Mouse (Mus musculus) inflammation-experienced regulatory T-cells, adult 6 months (primary cell): Measurements from ENCODE around the gene Sema4c. TPM values are rescaled to one million over a fixed set of nuclear protein-coding genes. Genes with fewer than 3 reads are reported as not detected.
A peak's percentile ranks its signal among the peaks of the same experiment; 100 is the strongest.

Experiments used
- ATAC-seq: one replicate; pipeline ENCODE4 v1.8.0; 2017
- polyA plus RNA-seq, 3 experiments: library from polyadenylated mRNA; unstranded; fragments of 100-300 nt; shearing (Covaris generic); gene quantifications; one replicate each; pipeline ENCODE4 v1.2.1; 2017

The Sema4c gene
- polyA plus RNA-seq: under 1 TPM in 1 of 3 experiments, not detected in 2; 0.33 TPM

DNA sequence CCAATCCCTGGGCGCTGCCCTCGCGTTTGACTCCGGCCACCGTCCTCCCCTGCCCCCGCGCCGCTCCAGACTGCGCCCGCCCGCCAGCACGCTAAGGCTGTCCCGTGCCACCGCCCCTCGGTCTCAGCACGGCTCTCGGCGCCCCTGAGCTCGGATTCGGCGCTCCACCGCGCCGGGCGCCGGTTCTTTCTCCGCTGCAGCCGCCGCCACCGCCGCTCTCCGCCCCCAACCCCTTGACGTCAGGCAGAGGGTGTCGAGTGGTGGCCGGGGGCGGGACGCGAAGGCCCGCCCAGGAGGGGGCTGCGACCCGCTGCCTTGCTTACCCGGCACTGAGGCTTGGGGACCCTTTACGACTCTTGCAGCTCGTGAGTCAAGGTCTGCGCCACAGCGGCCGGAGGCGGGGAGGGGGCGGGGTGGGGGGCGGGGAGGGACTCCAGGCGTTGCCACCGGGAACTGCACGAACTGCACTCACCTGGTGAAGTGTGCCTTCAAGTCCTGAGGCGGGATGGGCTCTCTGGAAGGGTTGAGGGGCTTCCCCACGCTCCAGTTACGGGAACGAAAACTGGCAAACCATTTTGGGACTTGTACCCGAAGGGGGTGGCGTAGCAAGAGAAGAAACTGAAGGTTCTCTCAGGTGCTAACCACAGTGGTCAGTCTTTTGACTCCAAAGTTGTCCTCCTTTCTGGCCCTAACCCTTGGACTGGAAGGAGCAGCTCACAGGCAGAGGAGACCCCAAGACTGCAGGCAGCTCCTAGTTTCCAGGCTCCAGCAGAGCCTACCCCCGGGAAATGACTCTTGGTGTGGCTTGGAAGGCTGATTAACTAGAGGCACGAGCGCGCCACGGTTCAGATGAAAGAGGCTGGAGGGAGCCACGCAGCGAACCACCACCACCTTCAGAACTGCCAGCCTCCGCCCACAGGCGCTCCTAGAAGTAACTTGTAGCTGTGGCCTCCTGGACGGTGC, at the start of gene Sema4c:
Gene Sema4c, minus strand, starts transcription at position 319 of the 963 bp plus-strand sequence.
- peak; percentile 51 for ATAC-seq

DNA sequence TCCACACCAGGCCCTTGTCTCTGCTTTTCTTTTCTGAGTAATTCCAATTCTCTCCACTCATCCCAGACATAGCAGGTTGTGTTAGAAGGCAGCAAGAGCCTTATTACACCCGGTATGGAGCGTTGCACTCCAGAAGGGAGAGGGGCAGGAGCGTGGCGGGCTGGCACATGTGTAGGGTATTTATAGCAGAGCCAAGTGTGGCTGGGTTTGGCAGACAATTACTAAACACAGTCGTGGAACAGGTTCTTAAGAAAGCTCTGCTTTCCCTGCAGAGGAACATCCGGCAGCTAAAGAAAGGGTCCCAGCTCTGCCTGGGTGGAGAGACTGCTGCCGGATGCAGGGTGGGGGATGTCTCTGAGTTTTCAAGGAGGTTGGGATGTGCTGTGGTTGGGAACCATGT, 48.8 kb upstream of the Sema4c start:
- ATAC-seq: no peak

DNA sequence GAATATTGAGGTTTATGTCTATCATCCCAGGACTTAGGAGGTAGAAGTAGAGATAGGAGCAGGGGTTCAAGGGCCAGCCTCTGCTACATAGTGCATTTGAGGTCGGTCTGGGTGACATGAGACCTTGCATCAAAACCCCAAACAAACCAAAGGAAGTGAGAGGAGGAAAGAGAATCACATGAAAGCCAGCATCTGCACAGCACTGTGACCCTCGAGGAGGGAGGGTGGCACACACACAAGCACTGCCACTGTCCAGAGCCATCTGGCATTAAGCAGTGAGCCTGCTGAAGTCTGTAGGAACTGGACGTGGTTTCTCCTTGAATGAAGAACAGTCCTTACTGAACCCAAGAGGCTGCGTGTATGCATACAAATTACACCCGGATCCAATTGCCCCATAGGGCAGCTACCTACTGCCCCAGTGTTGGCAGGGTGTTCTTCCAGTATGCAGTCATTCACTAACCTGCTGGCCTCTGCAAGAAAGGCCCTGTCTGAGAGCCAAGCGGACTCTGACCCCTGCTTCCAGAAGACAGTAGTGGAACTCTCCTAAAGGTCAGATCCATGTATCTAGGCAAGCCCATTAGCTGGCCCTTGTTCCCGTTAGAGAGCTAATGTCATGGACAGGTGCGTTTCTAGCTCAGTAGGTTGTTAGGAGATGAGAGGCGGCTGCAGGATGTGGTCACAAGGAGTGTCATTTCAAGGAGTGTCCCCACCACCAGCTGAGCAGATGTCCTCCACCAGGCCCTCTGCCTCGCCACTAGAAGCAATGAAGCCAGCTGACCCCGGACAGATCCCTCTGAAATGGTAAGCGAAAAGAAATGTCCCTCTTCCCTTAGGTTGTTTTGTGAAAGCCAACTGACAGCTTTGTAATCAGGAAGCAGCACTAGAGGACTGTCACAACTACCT, 46.4 kb upstream of the Sema4c start:
- no peak for ATAC-seq

DNA sequence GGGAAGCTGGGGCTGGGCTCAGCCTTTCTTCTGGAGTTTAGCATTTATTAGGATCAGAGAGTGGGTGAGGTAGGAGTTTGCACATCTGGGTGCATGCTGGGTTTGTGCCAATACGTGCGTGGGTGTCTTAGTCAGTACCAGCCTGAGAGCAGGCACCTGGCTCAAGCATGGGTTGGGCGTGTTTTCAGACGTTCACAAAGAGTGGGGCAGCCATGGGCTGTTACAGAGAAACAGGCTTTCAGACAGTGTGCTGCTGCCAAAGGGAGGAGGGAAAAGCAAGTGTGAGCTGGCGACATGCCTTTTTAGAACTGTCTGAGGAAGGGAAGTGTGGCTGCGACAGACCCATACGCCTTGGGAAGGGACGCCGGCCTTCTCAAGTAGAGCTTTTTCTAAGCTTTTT, 45.2 kb upstream of the Sema4c start:
- no peak for ATAC-seq

DNA sequence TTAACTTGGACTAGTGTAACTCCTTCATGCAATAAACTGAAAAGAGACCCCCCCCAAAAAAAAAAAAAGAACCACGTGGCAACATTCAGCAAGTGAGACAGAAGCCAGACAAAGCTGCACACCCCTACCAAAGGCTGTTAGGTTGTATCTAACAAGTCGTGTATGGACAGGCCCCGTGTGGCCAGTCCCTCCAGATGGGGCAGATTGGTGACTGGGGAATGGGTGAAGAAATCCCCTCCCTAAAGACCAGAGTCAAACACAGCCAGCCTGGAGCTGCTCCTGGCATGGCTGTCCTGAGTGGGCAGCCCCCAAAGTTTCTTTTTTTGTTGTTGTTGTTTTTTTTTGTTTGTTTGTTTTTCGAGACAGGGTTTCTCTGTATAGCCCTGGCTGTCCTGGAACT, 44.1 kb upstream of the Sema4c start:
- ATAC-seq: no peak

DNA sequence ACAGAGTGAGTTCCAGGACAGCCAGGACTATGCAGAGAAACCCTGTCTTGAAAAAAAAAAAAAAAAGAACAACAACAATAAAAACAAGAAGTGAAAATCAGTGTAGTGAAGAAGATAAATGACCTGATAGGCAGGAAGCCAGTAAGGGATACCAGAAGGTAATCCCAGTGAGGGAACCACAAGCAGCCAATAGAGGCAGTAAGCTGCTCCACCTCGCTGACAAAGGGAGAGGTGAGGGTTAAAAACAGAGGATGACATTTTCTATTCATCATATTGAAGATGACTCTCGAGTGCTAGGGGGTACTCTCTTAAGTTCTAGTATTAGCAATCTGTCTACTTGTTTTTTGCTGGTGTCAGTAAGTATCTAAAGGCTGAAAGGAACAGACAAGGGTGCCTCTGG, 40.3 kb upstream of the Sema4c start:
- no peak for ATAC-seq

DNA sequence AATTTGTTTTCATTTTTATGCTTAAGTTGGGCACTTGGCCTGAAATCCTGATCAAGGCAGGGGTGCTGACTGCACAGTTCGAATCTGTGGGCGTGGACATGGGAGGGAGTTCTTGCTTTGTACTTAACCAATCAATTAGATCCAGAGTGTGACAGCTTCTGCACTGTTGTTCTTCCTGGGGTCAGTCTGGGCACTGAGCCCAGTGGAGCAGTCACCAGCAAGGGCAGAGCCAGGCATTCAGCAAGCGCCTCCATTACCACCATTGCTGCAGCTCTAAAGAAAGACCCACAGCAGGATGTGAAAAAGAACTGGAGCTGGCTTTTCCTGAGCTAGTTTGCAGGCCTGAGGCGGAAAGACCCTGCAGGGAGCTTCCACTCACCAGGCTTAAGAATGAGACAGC, 38.0 kb upstream of the Sema4c start:
- ATAC-seq: no peak

DNA sequence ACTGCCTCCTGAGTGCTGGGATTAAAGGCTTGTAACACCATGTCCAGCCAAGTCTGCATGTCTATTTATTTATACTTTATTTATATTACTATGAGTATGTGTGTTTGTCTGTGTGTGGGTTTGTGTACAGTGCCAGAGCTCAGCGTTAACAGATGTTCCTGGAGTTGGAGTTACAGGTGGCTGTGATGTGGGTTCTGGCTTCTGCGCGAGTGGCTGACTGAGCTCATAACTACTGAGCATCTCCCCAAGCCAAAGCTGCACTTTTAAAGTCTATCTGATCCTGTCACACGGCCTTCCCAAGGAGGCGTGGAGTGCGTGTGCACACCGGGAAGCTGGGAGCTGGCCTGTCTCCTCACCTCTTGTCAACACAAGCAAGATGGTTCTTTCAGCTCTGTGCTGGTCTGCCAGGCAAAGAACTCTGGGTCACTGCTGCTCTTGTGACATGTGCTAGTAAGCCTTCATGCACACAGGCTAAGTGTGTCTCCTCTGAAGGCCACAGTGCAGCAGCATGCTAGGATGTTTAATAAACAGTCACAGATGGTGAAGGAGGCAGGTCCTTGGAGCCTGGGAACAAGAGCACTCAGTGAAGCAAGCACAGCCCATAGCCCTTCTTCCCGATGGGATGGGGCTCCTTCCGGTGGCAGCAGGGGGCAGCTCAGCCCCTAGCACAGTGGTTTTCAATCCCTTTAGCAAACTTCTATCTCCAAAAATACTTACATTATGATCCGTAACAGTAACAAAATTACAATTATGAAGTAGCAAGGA, 37.2 kb upstream of the Sema4c start:
- ATAC-seq: no peak

DNA sequence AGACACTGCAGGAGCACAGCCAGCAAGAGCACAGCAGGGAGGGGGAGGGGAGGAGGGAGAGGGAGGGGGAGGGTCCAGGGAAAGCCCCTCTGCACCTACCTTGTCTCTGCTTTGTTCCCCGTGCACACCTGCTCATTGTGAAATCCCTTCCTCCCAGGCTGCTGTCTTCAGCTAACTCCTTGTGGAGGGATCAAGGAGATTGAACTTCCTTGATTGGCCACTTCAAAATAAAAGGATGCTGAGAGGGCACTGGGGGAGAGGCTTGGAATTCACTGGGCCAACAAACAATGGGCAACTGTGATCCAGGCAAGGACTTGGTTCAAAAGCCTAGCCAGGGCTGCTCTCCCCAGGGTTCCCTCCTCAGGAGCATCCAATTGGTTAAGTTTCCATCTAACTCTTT, 35.0 kb upstream of the Sema4c start:
- no peak for ATAC-seq

DNA sequence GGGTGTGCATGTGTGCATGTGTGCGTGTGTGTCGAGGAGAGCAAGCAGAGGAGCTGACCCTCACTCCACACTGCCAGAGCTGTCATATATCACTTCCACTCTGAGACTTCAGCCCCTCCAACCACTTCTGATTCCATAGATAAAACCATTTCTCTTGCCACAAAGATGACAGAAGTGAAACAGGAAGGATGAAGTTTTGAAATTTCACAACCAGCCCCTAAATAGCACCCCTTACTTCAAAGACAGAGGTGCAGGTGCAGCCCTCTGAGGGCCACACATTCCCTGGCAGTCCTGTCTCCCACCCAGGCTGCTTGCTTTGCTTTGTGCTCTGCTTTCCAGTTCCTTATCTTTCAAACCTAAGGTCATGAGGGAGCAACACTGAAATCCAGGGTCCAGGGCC, 33.3 kb upstream of the Sema4c start:
- no peak for ATAC-seq

DNA sequence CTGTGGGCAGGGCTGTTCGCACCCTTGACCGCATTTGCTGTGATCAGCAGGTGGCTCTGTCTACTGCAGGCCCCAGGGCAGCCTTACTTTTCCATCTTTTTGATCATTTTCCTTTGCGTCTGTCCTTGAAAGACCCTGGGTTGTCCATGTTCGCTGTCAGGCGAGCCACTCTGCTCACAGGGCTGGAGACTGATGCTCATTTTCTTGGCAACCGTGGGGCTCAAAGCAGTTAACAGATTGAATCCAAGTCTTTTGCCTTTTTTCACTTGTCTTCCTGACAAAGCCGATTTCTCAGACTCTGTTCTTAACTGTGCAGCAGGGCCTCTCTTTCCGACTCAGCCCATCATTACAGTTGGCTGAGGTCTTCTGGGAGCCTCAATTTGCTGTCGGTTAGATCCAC, 32.5 kb upstream of the Sema4c start:
- ATAC-seq: no peak

DNA sequence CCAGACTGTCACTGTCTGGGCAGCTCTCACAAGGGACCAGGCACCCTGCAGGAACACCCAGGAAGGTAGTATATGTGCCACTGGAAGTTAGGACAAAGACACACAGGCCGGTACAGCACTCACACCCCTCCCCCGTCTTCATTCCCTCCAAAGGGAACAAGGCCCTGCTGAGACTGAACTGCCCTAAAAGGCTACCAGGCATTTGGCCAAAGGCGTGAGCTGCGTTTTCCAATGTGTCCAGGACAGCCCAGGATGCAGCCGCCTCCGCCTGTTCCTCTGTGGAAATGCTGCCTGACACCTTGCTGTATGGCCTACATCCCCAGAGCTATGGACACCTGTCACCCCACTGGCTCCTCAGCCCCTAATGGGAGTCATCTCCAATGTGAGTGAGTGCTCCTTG, 31.3 kb upstream of the Sema4c start:
- no peak for ATAC-seq

DNA sequence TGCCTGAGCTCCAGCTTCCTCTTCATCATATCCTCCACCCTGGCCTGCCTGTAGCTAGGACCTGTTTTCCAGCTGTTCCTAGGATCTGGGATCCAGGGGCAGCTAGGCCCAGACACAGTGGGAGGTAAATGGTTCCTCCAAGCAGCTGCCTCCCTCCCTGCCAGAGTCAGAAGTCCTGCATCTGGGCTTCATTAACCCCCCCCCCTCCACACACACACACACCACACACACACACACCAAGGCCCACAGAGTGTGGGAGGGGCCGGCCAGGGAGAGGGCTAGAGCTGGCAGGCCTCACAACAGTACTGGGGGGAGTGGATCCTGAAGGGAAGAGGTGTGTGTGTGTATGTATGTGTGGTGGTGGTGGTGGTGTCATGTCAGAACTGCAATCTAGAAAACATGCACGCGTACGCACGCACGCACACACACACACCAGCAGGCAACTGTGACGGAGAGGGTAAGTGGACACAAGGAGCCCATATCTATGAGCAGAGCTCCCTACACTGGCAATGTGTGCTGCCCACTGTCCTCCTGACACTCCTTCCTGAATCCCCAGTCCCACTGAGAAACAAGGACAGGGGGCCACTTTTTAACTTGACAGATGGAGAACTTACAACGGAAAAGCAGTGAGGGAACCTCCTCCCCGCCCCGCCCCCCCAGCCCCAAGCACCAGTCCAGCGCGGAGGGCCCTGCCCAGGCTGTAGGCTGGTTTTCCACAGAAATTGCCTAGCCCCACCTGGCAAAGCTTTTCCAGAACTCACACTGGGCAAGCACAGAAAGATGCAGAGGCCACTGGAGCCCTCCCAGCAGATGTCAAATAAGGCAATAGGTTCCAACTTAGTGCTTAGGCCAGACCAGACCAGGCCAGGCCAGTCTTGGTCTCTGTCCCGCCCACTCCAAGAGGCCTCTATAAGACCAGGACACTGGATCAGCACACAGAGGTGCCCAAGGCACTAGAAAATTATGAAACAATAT, 30.6 kb upstream of the Sema4c start:
- no peak for ATAC-seq

DNA sequence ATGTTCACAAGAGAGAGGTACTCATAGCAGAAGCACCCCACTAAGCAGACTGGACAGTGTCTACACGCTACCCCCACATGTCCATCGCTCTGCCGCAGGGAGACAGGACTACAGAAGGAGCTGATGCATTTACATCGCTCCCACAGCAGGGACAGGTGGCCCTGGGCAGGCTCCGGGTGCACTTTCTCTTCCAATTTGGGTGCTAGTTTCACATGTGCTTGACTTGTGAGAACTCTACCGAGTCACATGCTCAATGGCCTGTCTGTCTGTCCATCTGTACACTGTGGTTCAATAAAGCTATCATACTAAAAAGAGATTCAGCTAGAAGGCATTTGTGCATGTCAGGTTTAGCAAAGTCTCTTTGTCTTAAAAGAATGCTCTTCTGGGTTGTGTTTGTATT, 29.7 kb upstream of the Sema4c start:
- ATAC-seq: no peak

DNA sequence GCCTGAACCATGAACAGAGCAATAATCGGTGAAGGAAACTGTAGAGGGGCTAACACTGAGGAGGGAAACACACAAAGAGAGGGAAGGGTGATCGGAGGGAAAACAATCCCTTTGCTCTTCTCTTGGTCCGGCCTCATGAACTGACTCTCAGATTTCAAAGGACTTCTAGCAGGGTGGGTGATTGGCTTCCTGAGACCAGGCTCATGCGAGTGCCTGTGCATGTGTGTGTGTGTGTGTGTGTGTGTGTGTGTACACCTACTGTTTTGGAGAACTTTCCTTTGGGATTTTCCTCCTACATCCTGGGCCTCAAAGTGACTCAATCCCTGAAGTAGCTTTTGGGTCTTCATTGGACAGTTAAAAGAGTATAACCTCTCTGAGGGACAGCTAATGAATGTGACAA, 28.1 kb upstream of the Sema4c start:
- no peak for ATAC-seq

DNA sequence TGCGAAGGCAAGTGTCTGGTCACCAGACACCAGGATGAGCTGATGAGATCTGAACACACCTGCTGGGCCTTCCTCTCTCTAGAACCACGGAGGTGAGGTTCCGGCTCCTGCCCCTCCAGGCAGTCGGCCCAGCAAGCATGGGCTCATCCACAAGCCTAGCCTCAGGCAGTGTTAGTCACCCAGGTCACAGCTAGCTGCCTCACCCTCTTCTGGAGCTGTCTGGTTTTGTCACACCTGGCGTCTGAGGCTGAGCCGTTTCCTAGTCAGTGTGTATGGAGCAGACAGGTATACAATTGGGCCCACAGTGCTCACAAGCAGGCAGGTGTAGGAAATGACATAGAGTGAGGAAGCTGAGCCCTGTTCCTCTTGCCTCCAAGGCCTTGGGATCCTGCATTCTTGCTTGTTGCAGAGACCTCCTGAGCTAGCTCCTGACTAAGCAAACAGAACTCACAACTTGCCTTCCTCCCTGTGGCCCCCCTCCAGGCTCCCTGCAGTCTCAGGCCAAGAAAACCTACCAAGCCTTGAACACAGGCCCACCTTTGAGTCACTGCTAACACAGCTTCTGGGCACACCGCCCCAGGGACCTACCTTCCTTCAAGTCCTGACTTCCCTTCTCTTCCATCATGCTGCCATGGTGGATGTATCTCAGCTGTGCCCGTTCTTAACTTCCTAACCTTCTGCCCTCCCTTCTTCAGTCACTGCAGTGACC, 25.4 kb upstream of the Sema4c start:
- no peak for ATAC-seq

DNA sequence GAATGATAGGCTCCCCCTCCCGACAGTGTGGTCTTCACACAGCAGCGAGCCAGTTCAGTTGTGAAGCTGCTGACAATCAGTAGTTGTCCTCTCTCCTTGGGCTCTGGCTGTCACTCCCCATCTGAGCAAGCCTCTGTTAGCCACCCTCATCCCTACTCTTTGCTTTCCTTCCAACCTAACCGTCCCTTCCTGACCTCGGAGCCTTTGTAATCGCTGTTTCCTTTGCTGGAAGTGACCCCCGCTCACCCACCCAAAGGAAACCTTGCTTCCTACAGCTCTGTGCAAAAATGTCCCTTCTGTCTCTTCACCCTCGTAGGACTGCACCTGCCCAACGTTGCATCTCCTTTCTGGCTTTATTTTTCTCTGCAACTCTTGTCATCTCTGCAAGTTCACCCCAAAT, 24.1 kb upstream of the Sema4c start:
- no peak for ATAC-seq

DNA sequence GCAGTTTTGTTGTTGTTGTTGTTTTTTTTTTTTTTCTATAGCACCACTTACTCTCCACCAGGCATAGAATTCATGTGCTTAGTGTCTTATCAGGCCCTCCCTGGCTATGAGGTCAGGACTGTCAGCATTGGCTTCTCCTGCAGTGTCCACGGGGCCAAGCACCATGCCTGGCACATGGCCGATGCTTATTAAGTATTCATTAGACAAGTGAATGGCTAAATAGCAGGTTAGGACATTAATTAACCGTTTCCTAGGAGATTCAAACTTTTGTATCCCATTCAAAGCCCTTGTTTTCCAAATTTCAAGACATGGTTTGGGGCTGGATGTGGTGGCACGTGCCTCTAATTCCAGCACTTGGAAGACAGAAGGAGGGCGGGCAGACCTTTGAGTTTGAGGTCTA, 23.1 kb upstream of the Sema4c start:
- ATAC-seq: no peak

DNA sequence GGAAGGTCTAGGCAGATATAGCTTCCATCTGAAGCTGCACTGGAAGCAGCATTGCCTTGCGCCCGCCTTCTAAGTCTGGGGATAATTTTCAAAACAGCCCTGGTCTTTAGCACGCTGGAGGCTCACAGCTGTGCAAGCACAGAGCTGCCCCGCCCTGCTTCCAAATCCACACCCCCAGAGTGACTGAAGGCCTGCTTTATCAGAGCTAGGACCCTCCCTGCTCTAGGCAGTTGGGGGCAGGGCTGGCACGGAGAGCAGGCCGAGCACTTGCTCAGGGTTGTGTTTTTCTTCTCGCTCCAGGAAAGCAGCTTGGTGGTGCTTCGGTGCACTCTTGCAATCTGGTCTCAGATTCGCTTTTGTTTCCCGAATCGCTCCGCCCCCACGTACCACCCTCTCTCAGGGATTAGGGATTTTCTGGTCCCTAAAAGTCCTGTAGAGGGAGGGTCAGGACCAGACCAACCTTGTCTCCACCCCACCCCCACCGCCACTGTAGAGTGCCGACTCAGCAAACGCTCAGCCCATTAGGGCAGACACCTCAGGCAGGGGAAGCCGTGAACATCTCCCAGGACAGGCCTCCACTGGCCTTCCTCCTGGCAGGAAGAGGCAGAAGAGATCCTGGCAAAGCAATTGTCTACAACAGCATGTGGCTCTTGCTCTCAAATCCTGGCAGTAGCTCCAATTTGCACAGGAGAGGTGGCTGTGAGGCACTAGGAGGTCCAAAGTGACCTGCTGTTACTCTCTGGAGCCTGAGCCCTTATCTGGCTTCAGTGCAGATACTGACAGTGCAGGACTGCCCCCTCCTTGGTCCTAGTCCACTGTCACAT, 22.4 kb upstream of the Sema4c start:
- ATAC-seq: no peak

DNA sequence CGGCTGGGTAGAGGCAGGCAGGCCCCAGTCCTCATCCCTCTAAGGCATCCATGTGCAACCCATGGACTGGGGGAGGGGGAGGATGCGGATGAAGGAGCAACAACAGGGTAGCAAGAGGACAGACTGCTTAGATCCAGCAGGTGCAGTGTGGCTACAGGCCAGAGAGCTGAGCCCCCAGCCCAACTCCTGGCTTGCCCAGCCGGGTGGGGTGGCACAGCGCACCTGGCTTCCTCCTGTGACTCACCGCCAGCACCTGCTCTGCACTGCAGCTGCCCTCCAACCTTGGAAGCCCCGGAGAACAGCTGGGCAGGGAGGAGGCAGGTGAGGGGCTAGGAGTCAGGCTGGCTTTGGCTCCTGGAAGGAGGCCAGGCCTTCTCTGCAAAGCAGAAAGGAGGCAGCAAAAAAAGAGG, 21.8 kb upstream of the Sema4c start:
- no peak for ATAC-seq
